Comparison of ENCODE assay signal across 8 mouse cellular contexts in genomic region chrY:90718583-90719402, GRCm38 (mm10). TPM values are rescaled to one million over a fixed set of nuclear protein-coding genes. Genes with fewer than 3 reads are reported as not detected.
DNase-seq lines count a peak whose midpoint lies in the region; ATAC-seq and TF ChIP-seq lines count a peak whose summit lies in the region.
"Not testable (repeated sequence)": the region's sequence is repeated elsewhere in the genome, so short reads cannot be mapped to it uniquely, and the experiment has no call there.

No protein-coding gene starts in this region.

- H3K4me2 ChIP-seq in hindbrain, embryonic 13.5 days: not testable (repeated sequence)

- H3K36me3 ChIP-seq in hindbrain, embryonic 13.5 days: not testable (repeated sequence)

- TF ChIP-seq CTCF in lung, adult 2 months (IDR thresholded peaks at IDR 0.05; ENCODE audit: insufficient read depth, low read length): peak; percentile 26; the same call in 1 of the 2 replicates

- 79% methylated on average over 20 of the region's 22 CpGs for WGBS in hindbrain, embryonic 13.5 days
- 76% methylated on average over 16 of the region's 22 CpGs for WGBS in lung, adult 2 months

- H3K4me3 ChIP-seq in hindbrain, embryonic 13.5 days; lung, adult 2 months (replicated peaks; ENCODE audit: extremely low read depth, low read depth, low read length): not testable (repeated sequence)

- ATAC-seq in hindbrain, embryonic 13.5 days (ENCODE audit: low FRiP score): peak; percentile 85

- not testable (repeated sequence) for TF ChIP-seq POLR2A in lung, adult 2 months (IDR thresholded peaks at IDR 0.05; ENCODE audit: borderline replicate concordance, extremely low read depth, low read depth, low read length)

- H3K9me3 ChIP-seq in hindbrain, embryonic 13.5 days: not testable (repeated sequence)

- not testable (repeated sequence) for H3K27me3 ChIP-seq in hindbrain, embryonic 13.5 days

- H3K4me1 ChIP-seq in hindbrain, embryonic 13.5 days (replicated peaks); lung, adult 2 months (ENCODE audit: control insufficient read depth, insufficient read depth, low read length): not testable (repeated sequence)

- DNase-seq in Muller cell, postnatal 12 days (ENCODE audit: inconsistent ontology term): peak; percentile 66
- peak; percentile 48 to 62 for DNase-seq in cerebellum, postnatal 25 days
- peak; percentile 69 to 75 for DNase-seq in frontal cortex, postnatal 36 days (ENCODE audit: low spot score in 2 of 2)
- peak; percentile 62 to 80 for DNase-seq in layer of hippocampus, postnatal 10 days (ENCODE audit: low spot score in 2 of 2)
- DNase-seq in lung, adult 2 months: peak; percentile 26
- peak; percentile 67 for DNase-seq in ovary, adult 18-20 months (ENCODE audit: low spot score)
- peak; percentile 20 to 56 for DNase-seq in thymus, postnatal 10 days (ENCODE audit: low spot score in 2 of 2)

- not testable (repeated sequence) for H3K9ac ChIP-seq in hindbrain, embryonic 13.5 days

- not testable (repeated sequence) for H3K27ac ChIP-seq in hindbrain, embryonic 13.5 days

RNA-seq across cellular contexts. Expression of gene Gm21860, which starts 35.8 kb away (rescaled TPM):
- polyA plus RNA-seq in hindbrain, embryonic 13.5 days (2015; fragmentation: Nextera tagmentation; extraction: Ambion mirVana): not detected in 2 replicates
- total RNA-seq in layer of hippocampus, postnatal 10 days (2021): not detected
- not detected in 2 replicates for polyA plus RNA-seq in lung, adult 2 months (2012; rRNA removed)
